Mouse (Mus musculus): ENCODE data around the gene Lamp2.

GRCm38 (mm10) chrX:38473164-38473536 lies 16.9 kb upstream of the Lamp2 start:
- TF ChIP-seq CTCF (IDR thresholded peaks at IDR 0.05), result no peak
- TF ChIP-seq EP300 (IDR thresholded peaks at IDR 0.05), result no peak
